Mouse (Mus musculus) midbrain, embryonic 14.5 days (tissue): Measurements from ENCODE around the gene Tnfaip2. TPM values are rescaled to one million over a fixed set of nuclear protein-coding genes. Genes with fewer than 3 reads are reported as not detected.

Experiments
- ATAC-seq: fragments of 200-750 bp; cut with Nextera tagmentation; 2 replicates; pipeline ENCODE4 v1.8.0; 2017; ENCODE audit warnings: moderate number of reproducible peaks, moderate library complexity; ENCODE audit not compliant: low FRiP score, low TSS enrichment
- DNase-seq: peaks from one replicate; pipeline ENCODE4 v3.0.0-alpha.2; 2015
- H3K27ac ChIP-seq: fragments of 300-500 bp; sonication (generic); replicated peaks from 2 replicates; pipeline ENCODE4 v1.5.1; 2014; ENCODE audit warnings: mild to moderate bottlenecking, low read depth, low read length, moderate library complexity
- H3K27me3 ChIP-seq: fragments of 300-500 bp; sonication (generic); 2 replicates; pipeline ENCODE4 v1.6.1; 2014; ENCODE audit warnings: low read length, control low read depth, mixed read lengths; ENCODE audit not compliant: control insufficient read depth, insufficient read depth
- H3K36me3 ChIP-seq: fragments of 300-500 bp; sonication (generic); 2 replicates; pipeline ENCODE4 v1.6.1; 2014; ENCODE audit warnings: low read length, control low read depth; ENCODE audit not compliant: control insufficient read depth, insufficient read depth
- H3K4me1 ChIP-seq: fragments of 300-500 bp; sonication (generic); 2 replicates; pipeline ENCODE4 v1.6.1; 2014; ENCODE audit warnings: mild to moderate bottlenecking, antibody characterized with exemption, low read length, control low read depth; ENCODE audit not compliant: control insufficient read depth, insufficient read depth
- H3K4me2 ChIP-seq: fragments of 300-500 bp; sonication (generic); 2 replicates; pipeline ENCODE4 v1.6.1; 2014; ENCODE audit warnings: mild to moderate bottlenecking, low read length, moderate library complexity
- H3K4me3 ChIP-seq: fragments of 300-500 bp; sonication (generic); replicated peaks from 2 replicates; pipeline ENCODE4 v1.5.1; 2014; ENCODE audit warnings: low read depth, low read length
- H3K9ac ChIP-seq: fragments of 300-500 bp; sonication (generic); replicated peaks from 2 replicates; pipeline ENCODE4 v1.6.1; 2014; ENCODE audit warnings: mild to moderate bottlenecking, low read length, moderate library complexity
- H3K9me3 ChIP-seq: fragments of 300-500 bp; sonication (generic); 2 replicates; pipeline ENCODE4 v1.6.1; 2016; ENCODE audit warnings: low read length, control low read depth, mixed read lengths; ENCODE audit not compliant: control insufficient read depth
- WGBS: fragments of 180-500 bp; shearing (Covaris S2); extraction: QIAGEN DNeasy Blood & Tissue Kit; methylation state at CpG from one replicate; pipeline ENCODE4 v1.1.7; 2014; 5-methylcytosine and 5-hydroxymethylcytosine counted together
- polyA plus RNA-seq: library from polyadenylated mRNA; unstranded; fragments of >200 nt; fragmentation: Nextera tagmentation; extraction: Ambion mirVana; gene quantifications from 2 replicates; pipeline ENCODE4 v1.2.1, GENCODE M21; 2014

The Tnfaip2 gene
- polyA plus RNA-seq, 1 experiment from 2014 or later = 0.82 TPM

DNA sequence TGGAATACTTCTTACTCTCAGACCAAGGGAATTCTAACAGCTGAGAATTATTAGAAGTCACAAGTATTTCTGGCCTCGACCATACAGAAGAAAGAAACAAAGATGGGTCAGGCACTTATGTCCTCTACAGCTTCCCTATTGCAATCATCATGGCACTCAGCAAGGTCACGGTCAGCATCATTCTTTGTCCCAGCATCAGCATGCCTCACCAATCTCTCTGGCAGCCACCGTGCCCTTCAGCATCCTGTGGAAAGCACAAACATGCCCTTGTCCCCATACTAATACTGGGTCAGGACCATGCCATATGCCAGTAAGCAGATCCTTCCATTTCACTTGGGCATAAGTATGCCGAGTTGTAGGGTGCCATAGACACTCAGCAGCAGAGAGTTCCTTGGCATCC lies 52.7 kb downstream of the Tnfaip2 start:
- Histone ChIP-seq H3K4me2 (no peak overlapping the region), H3K4me1 (no peaks in the 10 kb centered on the region), H3K27me3 (no peaks in the 10 kb centered on the region), H3K27ac (no peak overlapping the region), H3K4me3 (no peak overlapping the region), H3K9me3 (no peaks in the 10 kb centered on the region), H3K9ac (no peak overlapping the region), H3K36me3 (no peaks in the 10 kb centered on the region)
- DNase-seq (no peak), ATAC-seq (no peak)
- 85% methylated on average over 4 of the region's 4 CpGs for WGBS

DNA sequence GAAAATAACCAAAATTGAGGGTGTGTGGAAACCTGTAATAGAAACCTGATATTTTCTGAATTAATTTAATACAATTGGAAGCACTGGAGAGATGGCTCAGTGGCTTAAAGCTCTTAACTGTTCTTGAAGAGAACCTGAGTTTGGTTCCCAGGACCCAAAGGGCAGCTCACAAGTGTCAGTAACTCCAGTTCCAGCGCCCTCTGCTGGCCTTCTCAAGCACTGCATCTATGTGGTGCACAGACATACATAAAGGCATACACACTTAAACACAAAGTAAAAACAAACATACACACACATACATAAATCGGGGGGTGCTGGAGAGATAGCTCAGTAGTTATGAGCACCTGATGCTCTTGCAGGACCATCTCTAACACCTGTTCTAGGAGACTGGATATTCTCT lies 54.8 kb downstream of the Tnfaip2 start:
- DNase-seq (no peak), ATAC-seq (no peak)
- H3K27ac ChIP-seq = no peak overlapping the region
- no peak overlapping the region for H3K4me2 ChIP-seq
- H3K27me3 ChIP-seq = no peaks in the 10 kb centered on the region
- H3K36me3 ChIP-seq = no peaks in the 10 kb centered on the region
- 51% methylated on average over 2 of the region's 2 CpGs for WGBS
- H3K9ac ChIP-seq = no peak overlapping the region
- no peak overlapping the region for H3K4me3 ChIP-seq
- no peaks in the 10 kb centered on the region for H3K9me3 ChIP-seq
- H3K4me1 ChIP-seq = 0 out of 2 replicates have a peak, but pooled peaks cover 5% of the 10 kb centered on the region

DNA sequence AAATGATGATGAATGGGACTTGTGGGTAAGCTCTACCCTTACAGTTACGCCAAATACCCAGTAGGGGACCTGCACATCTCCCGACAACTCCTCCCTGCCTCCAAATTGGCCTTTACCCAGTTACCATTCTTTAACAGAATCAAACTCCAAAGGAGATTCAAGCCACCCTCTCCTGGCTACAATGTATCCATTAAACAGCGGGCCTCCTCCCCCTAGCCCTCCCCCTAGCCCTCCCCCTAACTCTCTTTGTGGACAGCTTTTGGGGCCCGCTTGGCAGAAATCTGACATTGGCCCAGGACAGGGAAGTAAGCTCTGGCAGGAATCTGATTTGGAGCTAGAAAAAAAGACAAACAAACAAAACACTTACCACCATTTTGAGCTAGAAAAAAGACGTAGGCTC lies 57.3 kb downstream of the Tnfaip2 start:
- no peak for ATAC-seq
- Histone ChIP-seq H3K36me3 (no peaks in the 10 kb centered on the region), H3K27me3 (no peaks in the 10 kb centered on the region), H3K9me3 (no peaks in the 10 kb centered on the region), H3K4me3 (no peak overlapping the region), H3K9ac (no peak overlapping the region), H3K4me2 (no peak overlapping the region), H3K4me1 (0 out of 2 replicates have a peak, but pooled peaks cover 5% of the 10 kb centered on the region), H3K27ac (no peak overlapping the region)
- peak; percentile 50 for DNase-seq
- WGBS = 39% methylated on average over 5 of the region's 5 CpGs

GRCm38 (mm10) chr12:111500725-111501124 lies 58.5 kb downstream of the Tnfaip2 start:
- no peak overlapping the region for H3K9ac ChIP-seq
- DNase-seq = peak; percentile 73

DNA sequence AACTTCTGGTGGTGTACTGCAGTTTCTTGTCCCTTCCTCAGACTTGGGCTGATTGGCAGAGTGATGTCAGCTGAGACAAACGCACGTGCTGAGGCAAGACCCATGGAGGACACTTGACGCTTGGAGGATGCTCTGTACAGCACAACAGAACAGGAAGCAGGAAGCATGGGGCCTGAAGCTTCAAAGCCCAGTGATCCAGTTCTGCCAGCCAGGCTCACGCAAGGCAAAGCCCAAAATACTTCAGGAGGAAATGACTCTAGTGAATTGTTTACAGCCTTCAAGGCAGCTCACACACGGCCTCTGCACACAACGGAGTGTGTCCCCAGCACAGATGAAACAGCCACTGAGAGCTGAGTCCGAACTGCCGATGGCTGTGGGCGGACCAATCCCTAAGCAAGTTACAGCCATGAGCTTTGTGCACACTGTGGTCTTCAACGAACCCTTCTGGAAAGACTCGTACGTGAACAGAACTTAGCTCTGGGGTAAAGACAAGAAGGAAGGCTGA lies 60.8 kb downstream of the Tnfaip2 start:
- Histone ChIP-seq H3K4me2 (no peak overlapping the region), H3K36me3 (no peaks in the 10 kb centered on the region), H3K27ac (no peak overlapping the region), H3K4me3 (no peak overlapping the region), H3K27me3 (no peaks in the 10 kb centered on the region), H3K9ac (no peak overlapping the region), H3K4me1 (0 out of 2 replicates have a peak, but pooled peaks cover 5% of the 10 kb centered on the region), H3K9me3 (no peaks in the 10 kb centered on the region)
- WGBS = 90% methylated on average over 12 of the region's 12 CpGs
- ATAC-seq (no peak), DNase-seq (no peak)

More at GRCm38 (mm10) chr12:111500725-111501124, 58.5 kb downstream of the Tnfaip2 start:
- peak overlapping the region; percentile 24 for H3K4me2 ChIP-seq
- no peaks in the 10 kb centered on the region for H3K9me3 ChIP-seq
- H3K36me3 ChIP-seq = no peaks in the 10 kb centered on the region
- H3K4me1 ChIP-seq = 0 out of 2 replicates have a peak, but pooled peaks cover 5% of the 10 kb centered on the region
- no peak overlapping the region for H3K4me3 ChIP-seq
- 10% methylated on average over 5 of the region's 5 CpGs for WGBS
- peak overlapping the region; percentile 15; the same call in 1 of the 2 replicates for H3K27ac ChIP-seq
- no peaks in the 10 kb centered on the region for H3K27me3 ChIP-seq
- ATAC-seq = peak; percentile 46; the same call in 1 of the 2 replicates

- Histone ChIP-seq H3K27ac (no peak overlapping the region), H3K36me3 (no peaks in the 10 kb centered on the region), H3K9me3 (no peaks in the 10 kb centered on the region), H3K9ac (no peak overlapping the region), H3K4me2 (no peak overlapping the region), H3K4me1 (0 out of 2 replicates have a peak, but pooled peaks cover 5% of the 10 kb centered on the region), H3K4me3 (no peak overlapping the region), H3K27me3 (no peaks in the 10 kb centered on the region)
- no peak for ATAC-seq
- WGBS = 85% methylated on average over 5 of the region's 5 CpGs
- DNase-seq = no peak
These were observed 61.3 kb downstream of the Tnfaip2 start for GRCm38 (mm10) chr12:111503571-111503970.

Other genes with a start within 250 kb of the Tnfaip2 start
- gene Amn, start 171.4 kb upstream of the Tnfaip2 start, polyA plus RNA-seq = 5.3 and 8.9 TPM in 2 replicates
- gene Cdc42bpb, start 64.8 kb upstream of the Tnfaip2 start, polyA plus RNA-seq = 47.8 and 54.6 TPM in 2 replicates
- 2.0 and 3.3 TPM in 2 replicates for gene Lbhd2, start 35.7 kb upstream of the Tnfaip2 start, polyA plus RNA-seq
- gene Exoc3l4, start 25.5 kb upstream of the Tnfaip2 start, polyA plus RNA-seq = 1.6 and 2.1 TPM in 2 replicates
- gene Gm266, start 43.4 kb downstream of the Tnfaip2 start, polyA plus RNA-seq = 1.5 and 1.9 TPM in 2 replicates
- gene Eif5, start 95.5 kb downstream of the Tnfaip2 start, polyA plus RNA-seq = 486 and 550 TPM in 2 replicates
- 64.0 and 76.7 TPM in 2 replicates for gene Mark3, start 132.1 kb downstream of the Tnfaip2 start, polyA plus RNA-seq
- gene Ckb, start 229.9 kb downstream of the Tnfaip2 start, polyA plus RNA-seq = 1,414 and 1,526 TPM in 2 replicates
- 7.0 and 8.0 TPM in 2 replicates for gene Trmt61a, start 235.6 kb downstream of the Tnfaip2 start, polyA plus RNA-seq